Mouse (Mus musculus) kidney, postnatal 4 days (tissue): ENCODE data around the gene Tas2r104.

ENCODE experiments used
- DNase-seq, 2 experiments: peaks; one replicate each; pipeline ENCODE4 v3.0.0; 2021; ENCODE audit warnings: mixed read lengths in 2 of 2

Gene Tas2r104

DNA sequence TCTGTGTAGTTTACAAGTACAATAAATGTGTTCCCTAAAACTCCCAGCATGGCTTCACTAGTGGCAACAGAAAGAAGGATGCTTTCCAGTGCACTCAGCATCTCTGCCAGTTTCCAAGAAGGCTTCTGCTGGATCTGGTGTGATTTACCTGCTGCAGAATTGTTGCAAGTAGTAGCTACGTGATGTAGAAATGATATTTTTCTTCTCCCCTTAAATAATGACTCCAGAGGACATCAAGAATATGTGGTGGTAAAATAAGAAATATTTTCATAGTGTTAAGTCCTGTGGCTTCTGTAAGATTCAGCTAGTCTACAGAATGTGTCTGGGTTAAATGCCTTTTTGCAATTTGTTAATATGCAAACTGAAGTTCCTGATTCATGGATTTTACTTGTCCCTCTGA, at the start of gene Tas2r104:
Tas2r104 (minus strand) TSS at position 101 of the 400 bp plus-strand sequence.
- DNase-seq = no peak

DNA sequence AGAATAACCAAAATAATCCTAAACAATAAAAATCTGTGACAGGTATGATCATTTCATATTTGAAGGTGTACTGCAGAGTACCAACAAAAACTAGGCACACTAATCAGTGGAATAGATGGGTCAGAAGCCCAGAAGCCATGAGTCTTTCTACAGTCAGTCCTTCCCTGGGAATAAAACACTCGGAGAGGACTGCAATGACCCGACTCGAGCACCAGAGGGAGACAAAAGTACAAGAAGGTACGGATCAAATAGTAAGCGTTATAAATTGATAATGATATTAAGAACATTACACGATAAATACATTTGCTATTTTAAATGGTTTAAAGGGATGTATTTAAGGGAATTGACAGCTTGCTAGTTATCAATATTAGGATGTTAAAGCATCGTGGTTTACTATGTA, 27.3 kb upstream of the Tas2r104 start:
- DNase-seq = no peak

- no peak for DNase-seq
These were observed 4.4 kb upstream of the Tas2r104 start, which contains the start of gene Tas2r114 for GRCm38 (mm10) chr6:131689963-131690362. Gene Tas2r114 (minus strand): TSS chr6:131690063.

GRCm38 (mm10) chr6:131687395-131687794, 1.9 kb upstream of the Tas2r104 start, which contains the start of gene Tas2r105:
Gene Tas2r105 (minus strand): TSS chr6:131687495.
- DNase-seq = no peak

DNA sequence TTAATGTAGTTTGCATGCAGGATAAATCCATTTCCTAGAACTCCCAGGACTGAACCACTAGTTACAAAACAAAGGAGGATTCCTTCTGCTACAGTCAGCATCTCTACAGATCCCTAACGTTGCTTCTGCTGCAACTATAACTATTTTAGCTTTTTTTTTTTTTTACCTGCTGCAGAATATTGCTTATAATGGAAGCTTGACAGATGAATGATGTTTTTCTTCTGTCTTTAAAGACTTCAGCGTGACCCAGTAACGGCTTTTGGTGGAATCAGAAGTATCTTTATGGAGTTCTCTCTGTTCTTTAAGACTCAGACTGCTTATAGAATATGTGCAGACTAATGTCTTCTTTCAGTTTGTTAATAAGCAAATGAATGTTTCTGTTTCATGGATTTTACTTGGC, 6.8 kb downstream of the Tas2r104 start, which contains the start of gene Tas2r106:
Tas2r106 (minus strand) TSS at position 101 of the 400 bp plus-strand sequence.
- no peak for DNase-seq

DNA sequence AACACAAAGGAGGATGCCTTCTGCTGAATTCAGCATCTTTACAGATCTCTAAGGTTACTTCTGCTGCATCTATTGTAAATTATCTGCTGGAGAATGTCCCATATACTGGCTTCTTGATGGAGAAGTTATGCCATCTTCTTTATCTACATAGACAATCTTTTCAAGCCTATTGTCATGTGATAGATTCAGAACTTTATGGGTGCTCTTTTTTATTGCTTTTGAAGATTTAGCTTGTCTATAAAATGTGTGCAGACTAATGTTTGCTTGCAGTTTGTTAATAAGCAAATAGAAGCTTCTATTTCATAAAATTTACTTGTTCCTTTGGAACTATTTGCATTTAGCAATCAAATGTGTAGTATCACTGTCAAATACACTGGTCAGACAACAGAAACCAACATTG, 25.5 kb downstream of the Tas2r104 start, which contains the start of gene Tas2r107:
Tas2r107 (minus strand) TSS at position 101 of the 400 bp plus-strand sequence.
- DNase-seq = no peak
